Mouse (Mus musculus): Measurements from ENCODE around the gene Iqschfp.

DNA sequence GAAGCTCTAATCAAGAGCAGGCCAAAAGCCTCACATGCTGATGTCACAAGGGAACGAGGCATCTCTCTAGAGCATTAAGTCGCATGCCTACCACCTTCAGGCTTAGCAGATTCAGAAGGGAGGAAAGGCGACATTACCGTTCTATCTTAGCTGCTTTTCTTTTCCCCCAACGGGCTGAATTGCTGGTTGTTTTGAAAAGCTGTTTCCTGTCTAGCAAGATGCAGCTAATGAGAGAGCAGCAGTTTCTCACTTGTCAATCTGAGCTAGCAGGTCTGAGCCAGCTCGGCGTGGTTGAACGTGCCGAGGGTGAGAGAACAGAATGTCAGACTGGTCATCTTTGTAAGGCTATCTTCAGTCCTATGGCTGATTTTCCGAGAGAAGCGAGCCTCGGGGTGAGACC lies 91.3 kb downstream of the Iqschfp start:
- TF ChIP-seq POLR2A (IDR thresholded peaks at IDR 0.05; ENCODE audit: insufficient read depth, low read depth, low read length) (no peak), CTCF (IDR thresholded peaks at IDR 0.05; ENCODE audit: insufficient read depth, low read depth, low read length) (no peak)
